Mouse (Mus musculus): Measurements from ENCODE around the gene Gm364.

The Gm364 gene

DNA sequence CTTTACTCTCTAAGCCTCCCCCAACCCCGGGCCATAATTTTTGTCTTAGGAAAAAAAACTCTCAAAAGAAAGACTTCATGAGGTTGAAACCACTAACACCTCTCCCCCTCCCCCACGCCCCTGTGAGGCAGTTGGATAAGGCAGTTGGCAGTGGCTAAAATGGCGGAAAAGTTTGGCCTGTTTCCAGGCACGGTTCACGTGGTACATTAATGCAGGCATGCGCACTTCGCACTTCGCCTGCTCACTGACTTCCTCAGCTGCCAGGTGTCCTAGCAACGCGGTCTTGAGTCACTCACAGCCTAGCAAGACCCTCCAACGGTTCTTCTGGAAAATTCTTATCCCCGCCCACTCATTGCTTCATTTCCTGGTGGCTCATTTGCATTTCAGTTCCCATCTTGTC, at the start of gene Gm364:
Gene Gm364, plus strand, starts transcription at position 386 of the 400 bp plus-strand sequence.
- in situ Hi-C loops (cut with MseI, MboI), result no loop called here

GRCm38 (mm10) chrX:57359316-57359715, 49.6 kb upstream of the Gm364 start:
- in situ Hi-C loops (cut with MseI, MboI), result no loop called here

DNA sequence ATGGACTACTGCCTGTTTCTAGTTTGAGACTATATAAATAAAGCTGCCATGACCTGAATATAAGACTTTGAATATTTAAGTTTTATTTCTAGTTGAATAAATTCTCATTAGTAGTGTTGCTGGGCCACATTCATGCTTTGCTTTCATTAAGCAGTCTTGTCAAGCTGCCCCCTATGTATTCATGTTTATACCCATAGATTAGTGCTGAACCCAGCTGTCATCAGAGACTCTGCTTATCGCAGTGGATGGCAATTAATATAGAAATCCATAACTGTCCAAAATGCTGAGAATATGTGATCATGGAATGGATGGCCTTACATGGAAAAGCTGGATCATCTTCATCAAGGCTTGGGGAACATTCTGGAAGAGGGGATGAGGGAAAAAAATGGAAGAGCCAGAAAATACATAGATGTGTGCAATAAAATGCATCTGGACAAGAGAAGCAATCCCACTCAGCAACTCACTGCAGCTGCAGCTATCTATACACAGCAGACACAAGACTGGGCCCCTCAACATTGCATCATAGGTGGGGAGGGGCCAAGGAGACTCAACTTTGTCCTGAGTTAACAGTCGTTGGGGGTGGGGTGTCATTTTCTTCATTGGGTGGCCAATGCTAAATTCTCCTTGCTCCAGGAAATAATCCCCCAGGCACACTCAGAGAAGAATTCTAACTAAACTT, 43.9 kb upstream of the Gm364 start:
- in situ Hi-C loops (cut with MseI, MboI), result no loop called here

DNA sequence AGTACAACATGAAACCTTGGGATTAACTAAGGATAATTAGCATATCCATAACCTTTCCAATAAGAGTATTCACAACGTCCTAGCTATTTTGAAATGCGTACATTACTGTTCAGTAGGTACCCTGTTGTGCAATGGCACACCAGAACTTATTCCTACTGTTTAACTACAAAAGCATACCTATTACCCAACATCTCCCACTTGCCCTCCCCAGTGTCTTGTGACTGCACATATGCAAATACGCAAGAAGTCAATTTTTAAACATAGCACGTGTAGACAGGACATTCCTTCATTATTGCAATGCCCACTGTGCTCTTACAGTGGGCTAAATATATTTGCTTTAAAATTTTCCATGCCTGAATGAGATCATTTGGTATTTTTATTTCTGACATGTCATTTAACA, 36.0 kb upstream of the Gm364 start:
- in situ Hi-C loops (cut with MseI, MboI), result no loop called here

- in situ Hi-C loops (cut with MseI, MboI), result no loop called here
Measured at GRCm38 (mm10) chrX:57373543-57373942, 35.4 kb upstream of the Gm364 start.

- in situ Hi-C loops (cut with MseI, MboI), result no loop called here
Measured at GRCm38 (mm10) chrX:57374029-57374428, 34.9 kb upstream of the Gm364 start.

- in situ Hi-C loops (cut with MseI, MboI), result no loop called here
Measured at GRCm38 (mm10) chrX:57377096-57377495, 31.9 kb upstream of the Gm364 start.

DNA sequence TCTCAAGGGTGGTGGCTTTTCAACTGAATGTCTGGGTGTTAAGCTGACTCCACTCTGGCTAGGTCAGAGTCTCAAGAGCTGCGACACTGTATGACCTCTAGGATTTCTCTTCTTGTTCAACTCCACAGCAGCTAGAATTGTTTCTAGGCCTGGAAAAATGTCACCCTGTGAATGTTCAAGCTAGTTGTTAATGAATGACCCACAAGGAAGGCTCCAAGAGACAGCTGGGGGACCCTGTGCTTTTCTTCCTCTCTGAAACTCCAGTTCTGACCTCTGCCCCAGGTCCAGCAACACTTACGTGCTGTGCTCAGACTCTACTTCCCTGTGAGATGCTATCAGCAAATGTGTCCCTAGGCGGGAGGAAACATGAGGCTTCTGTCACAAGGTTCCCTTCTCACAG, 30.4 kb upstream of the Gm364 start:
- in situ Hi-C loops (cut with MseI, MboI), result no loop called here

GRCm38 (mm10) chrX:57380915-57381314, 28.0 kb upstream of the Gm364 start:
- in situ Hi-C loops (cut with MseI, MboI), result no loop called here

DNA sequence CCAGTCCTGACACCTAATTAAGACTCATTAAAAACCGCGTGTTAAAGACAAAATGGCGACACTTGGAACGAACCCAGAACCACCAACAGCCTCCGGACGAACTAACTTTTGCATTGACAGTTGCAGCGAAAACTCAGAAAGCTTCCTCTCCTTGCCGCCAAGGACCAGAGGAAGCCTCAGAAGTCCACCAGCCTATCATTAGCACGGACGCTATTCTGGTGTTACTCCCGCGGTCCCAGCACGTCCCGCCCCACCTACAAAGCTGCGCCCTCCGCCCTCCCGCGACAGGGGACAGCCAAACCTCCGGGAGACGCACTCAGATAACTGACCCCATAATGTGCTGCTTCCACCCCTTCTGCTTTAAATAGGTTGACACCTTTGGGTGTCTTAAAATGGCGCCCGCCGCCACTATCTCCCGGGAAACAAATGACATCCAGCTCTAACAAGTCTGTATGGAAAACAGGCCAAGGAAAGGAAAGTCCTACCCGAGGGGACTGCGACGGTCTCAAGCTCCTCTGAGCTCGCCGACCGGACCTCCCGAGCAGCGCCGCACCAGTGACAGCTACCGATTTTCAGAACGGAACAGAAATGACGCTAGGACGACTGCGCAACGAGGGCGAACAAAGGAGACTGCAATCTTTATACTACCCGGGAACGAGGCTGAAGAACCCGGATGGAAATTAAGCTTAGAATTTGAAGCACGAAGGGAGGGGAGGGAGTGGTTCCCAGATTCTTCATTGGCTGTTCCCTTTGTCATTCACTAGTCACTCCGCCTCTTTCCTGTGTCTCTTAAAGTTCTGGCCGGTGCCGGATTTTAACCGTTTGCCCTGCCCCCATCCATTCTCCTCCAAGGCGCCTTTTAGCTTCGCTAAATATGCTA, 16.3 kb upstream of the Gm364 start, which contains the start of gene Rbmx:
Gene Rbmx, minus strand, starts transcription at position 670 of the 880 bp plus-strand sequence.
- in situ Hi-C loops (cut with MseI, MboI), result no loop called here

- in situ Hi-C loops (cut with MseI, MboI), result no loop called here
Measured at GRCm38 (mm10) chrX:57393412-57393811, 15.5 kb upstream of the Gm364 start.

- in situ Hi-C loops (cut with MseI, MboI), result no loop called here
Measured at GRCm38 (mm10) chrX:57401388-57401787, 7.6 kb upstream of the Gm364 start.

DNA sequence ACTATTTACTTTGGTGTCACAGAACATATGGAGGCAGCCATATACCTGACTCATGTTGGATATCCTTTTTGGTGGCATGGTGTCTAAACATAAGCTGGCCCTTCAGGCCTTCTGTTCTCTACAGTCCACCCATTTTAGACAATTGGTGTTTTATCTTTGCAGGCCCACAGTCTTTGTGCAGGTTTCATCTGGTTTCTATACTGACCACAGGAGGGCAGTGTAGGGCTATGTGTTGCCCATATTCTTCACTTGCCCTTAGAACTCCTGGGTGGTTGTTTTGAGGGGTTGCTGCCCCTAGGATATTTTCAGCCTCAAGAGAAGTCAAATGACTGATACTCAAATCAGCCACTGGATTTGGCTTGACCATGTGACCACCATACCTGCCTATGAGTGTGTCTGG, 5.3 kb upstream of the Gm364 start:
- in situ Hi-C loops (cut with MseI, MboI), result no loop called here

DNA sequence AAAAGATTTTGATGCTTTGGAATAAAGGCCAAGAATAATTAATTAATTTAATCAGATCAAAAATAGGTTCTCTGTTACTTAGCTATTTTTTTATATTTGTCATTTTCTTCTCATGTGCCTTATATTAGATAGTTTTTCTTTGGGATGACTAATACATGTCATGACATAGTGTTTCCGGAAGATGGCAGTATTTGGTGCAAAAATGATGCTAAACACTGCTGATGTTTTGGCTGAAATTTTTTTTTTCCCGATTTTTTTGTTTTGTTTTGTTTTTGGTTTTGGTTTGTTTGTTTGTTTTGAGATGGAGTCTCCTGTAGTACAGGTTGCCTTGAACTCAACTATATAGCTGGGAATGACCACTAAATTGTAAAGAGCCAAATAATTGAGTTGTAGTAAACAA, 22.7 kb downstream of the Gm364 start:
- in situ Hi-C loops (cut with MseI, MboI), result loop anchor here (10.0 kb wide), 1 partner anchor 243 kb away; no protein-coding TSS in a partner anchor

GRCm38 (mm10) chrX:57433897-57434296, 24.9 kb downstream of the Gm364 start:
- in situ Hi-C loops (cut with MseI, MboI), result loop anchor here (10.0 kb wide), 1 partner anchor 241 kb away; no protein-coding TSS in a partner anchor

- in situ Hi-C loops (cut with MseI, MboI), result no loop called here
Measured at GRCm38 (mm10) chrX:57503634-57504033, 94.7 kb downstream of the Gm364 start, which contains the start of gene Gpr101. TSS of gene Gpr101 (minus strand) at chrX:57503757.

DNA sequence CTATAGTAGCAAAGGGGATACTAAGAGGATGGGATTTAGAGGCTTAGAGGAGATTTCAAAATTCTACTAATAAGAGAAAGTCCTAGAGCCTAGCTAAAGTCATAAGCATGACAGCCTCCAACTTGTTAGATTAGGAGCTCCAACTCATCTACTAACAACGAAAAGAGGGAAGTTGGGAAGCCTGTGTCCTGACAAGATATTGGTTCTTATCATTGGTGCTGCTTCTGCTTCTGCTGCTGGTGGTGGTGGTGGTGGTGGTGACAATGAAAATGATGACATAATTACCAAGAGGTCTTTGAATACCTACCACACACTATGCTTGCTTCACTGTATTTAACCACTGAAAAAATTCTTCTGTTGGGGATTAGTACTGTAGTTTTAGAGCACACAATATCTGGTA, 97.3 kb downstream of the Gm364 start:
- in situ Hi-C loops (cut with MseI, MboI), result no loop called here

GRCm38 (mm10) chrX:57521117-57522095, 112.5 kb downstream of the Gm364 start:
- in situ Hi-C loops (cut with MseI, MboI), result no loop called here
